Mouse (Mus musculus) lung, postnatal 0 days (tissue): ENCODE measurements at regions not wholly inside any gene's neighbourhood (a gene's known extent, or its start where the extent isn't known, plus 50 kb on each side); places are given as distances from the start of the nearest gene placed in this dataset.

Experiments used
- ATAC-seq: fragments of 200-750 bp; cut with Nextera tagmentation; 2 replicates; pipeline ENCODE4 v1.8.0; 2017; ENCODE audit warnings: moderate library complexity
- DNase-seq: peaks from one replicate; pipeline ENCODE4 v3.0.0-alpha.2; 2016; ENCODE audit warnings: low spot score
- H3K27ac ChIP-seq: fragments of 300-500 bp; sonication (generic); 2 replicates; pipeline ENCODE4 v1.5.1; 2014; ENCODE audit warnings: antibody characterized with exemption, mild to moderate bottlenecking, low read length, mixed read lengths
- H3K27me3 ChIP-seq: fragments of 300-500 bp; sonication (generic); replicated peaks from 2 replicates; pipeline ENCODE4 v1.6.1; 2014; ENCODE audit warnings: low read length, mixed read lengths; ENCODE audit not compliant: insufficient read depth
- H3K36me3 ChIP-seq: fragments of 300-500 bp; sonication (generic); 2 replicates; pipeline ENCODE4 v1.6.1; 2014; ENCODE audit warnings: low read length, mixed read lengths; ENCODE audit not compliant: insufficient read depth
- H3K4me1 ChIP-seq: fragments of 300-500 bp; sonication (generic); 2 replicates; pipeline ENCODE4 v1.6.1; 2014; ENCODE audit warnings: antibody characterized with exemption, low read depth, low read length, mixed read lengths; ENCODE audit not compliant: insufficient read depth
- H3K4me2 ChIP-seq: fragments of 300-500 bp; sonication (generic); replicated peaks from 2 replicates; pipeline ENCODE4 v1.6.1; 2014; ENCODE audit warnings: low read depth, mild to moderate bottlenecking, low read length, moderate library complexity, mixed read lengths
- H3K4me3 ChIP-seq: fragments of 300-500 bp; sonication (generic); 2 replicates; pipeline ENCODE4 v1.5.1; 2014; ENCODE audit warnings: low read depth, low read length
- H3K9ac ChIP-seq: fragments of 300-500 bp; sonication (generic); replicated peaks from 2 replicates; pipeline ENCODE4 v1.6.1; 2014; ENCODE audit warnings: low read depth, mild to moderate bottlenecking
- H3K9me3 ChIP-seq: fragments of 300-500 bp; sonication (generic); 2 replicates; pipeline ENCODE4 v1.6.1; 2016; ENCODE audit warnings: low read length, mixed read lengths
- CTCF ChIP-seq: IDR thresholded peaks from 2 replicates; pipeline ENCODE4 v1.5.1; 2016; ENCODE audit warnings: antibody characterized with exemption, mild to moderate bottlenecking
- EP300 ChIP-seq: IDR thresholded peaks from 2 replicates; pipeline ENCODE4 v1.6.1; 2016; ENCODE audit warnings: antibody characterized with exemption, mild to moderate bottlenecking, control low read depth
- WGBS: fragments of 180-500 bp; shearing (Covaris S2); extraction: QIAGEN DNeasy Blood & Tissue Kit; methylation state at CpG from one replicate; pipeline ENCODE4 v1.1.7; 2014; 5-methylcytosine and 5-hydroxymethylcytosine counted together

DNA sequence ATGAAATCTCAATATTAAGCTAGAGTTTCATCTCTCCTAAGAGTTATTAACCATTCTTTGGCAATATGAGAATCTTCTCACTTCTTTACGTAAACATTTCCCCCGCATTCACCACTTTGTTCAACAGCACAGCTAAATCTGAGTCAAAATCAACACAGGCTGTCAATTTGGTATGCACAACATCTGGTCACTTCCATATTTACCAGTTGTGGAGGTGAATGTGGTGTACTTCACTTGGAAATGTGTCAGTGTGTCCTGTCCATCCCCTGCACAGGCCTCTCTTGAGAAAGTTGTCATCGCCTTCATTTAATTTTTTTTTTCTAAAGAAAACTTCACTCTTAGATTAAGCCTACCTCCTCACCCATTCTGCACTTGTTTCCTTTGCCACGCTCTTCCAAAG is 550.4 kb downstream of the Otol1 start:
- H3K4me2 ChIP-seq = no peak overlapping the region
- DNase-seq = no peak
- no peak overlapping the region for H3K9ac ChIP-seq
- H3K27me3 ChIP-seq = no peaks in the 10 kb centered on the region
- TF ChIP-seq CTCF (no peak), EP300 (no peak)
- WGBS = 69% methylated on average over 4 of the region's 4 CpGs
- no peak for ATAC-seq
- H3K4me3 ChIP-seq = no peak overlapping the region
- no peaks in the 10 kb centered on the region for H3K36me3 ChIP-seq
- H3K27ac ChIP-seq = no peak overlapping the region
- H3K9me3 ChIP-seq = no peaks in the 10 kb centered on the region
- no peaks in the 10 kb centered on the region for H3K4me1 ChIP-seq

DNA sequence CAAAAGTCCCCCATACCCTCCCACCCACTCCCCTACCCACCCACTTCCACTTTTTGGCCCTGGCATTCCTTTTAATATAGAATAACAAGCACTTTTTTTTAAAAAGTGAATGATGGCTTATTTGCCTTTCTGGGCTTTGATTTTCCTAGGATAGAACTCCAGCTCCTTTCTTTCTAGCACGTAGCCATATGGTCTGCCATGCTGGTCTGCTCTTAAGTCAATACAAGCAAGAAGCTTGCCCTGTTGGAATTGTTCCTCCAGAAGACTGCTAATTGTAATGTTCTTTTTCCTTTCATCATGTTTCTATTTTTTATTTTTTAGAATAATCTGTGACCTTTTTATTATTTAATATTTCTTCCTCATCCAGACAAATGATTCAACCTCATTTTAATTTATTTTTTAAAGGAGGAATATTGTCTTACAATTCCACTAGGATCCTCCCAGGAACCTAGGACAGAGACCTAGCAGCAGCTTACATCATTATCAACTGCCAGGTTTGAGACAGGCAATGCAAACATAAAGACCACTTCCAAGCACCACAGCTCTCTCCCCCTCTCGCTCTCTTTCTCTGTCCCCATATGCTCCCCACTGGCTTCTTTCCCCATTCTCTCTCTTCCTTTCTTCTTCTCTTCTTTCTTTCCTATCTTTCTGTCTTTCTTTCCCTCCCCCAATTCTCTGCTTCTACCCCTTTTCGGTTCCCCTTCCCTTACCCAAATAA is 558.9 kb downstream of the Otol1 start:
- Histone ChIP-seq H3K27ac (no peak overlapping the region), H3K4me3 (no peak overlapping the region), H3K9me3 (no peaks in the 10 kb centered on the region), H3K4me1 (no peaks in the 10 kb centered on the region), H3K27me3 (no peaks in the 10 kb centered on the region), H3K4me2 (no peak overlapping the region), H3K36me3 (no peaks in the 10 kb centered on the region), H3K9ac (no peak overlapping the region)
- WGBS = 77% methylated on average over 3 of the region's 3 CpGs
- TF ChIP-seq EP300 (no peak), CTCF (no peak)
- DNase-seq (no peak), ATAC-seq (no peak)

DNA sequence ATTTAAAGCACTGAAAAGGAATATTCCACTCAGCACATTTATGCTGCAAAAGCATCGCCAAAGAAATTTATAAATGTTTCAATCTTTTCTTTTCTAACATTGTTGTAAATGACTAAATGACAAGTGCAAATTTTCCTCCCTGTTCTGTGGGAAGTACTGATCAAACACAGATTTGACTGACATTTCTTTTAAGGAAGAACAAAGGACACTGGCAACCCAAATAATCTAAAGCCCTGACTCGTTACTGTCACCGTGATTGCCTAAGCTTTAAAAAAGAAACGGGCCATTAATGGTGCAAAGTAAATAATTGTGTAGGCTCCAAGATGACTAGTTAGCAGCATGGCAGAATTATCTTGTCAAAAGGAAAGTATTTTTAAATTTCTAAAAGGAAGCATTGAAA is 587.4 kb downstream of the Otol1 start:
- DNase-seq (no peak), ATAC-seq (no peak)
- Histone ChIP-seq H3K9me3 (no peaks in the 10 kb centered on the region), H3K36me3 (no peaks in the 10 kb centered on the region), H3K4me3 (no peak overlapping the region), H3K9ac (no peak overlapping the region), H3K4me2 (no peak overlapping the region), H3K4me1 (no peaks in the 10 kb centered on the region), H3K27ac (no peak overlapping the region), H3K27me3 (no peaks in the 10 kb centered on the region)
- WGBS = 26% methylated on average over 4 of the region's 4 CpGs
- TF ChIP-seq CTCF (no peak), EP300 (no peak)
